Mouse (Mus musculus): ENCODE measurements around the gene Ptprd. TPM values are rescaled to one million over a fixed set of nuclear protein-coding genes. Genes with fewer than 3 reads are reported as not detected.

Gene Ptprd
- total RNA-seq, 4 experiments from 2014 or later = 5.5 to 10.7 (median 7.3) TPM

DNA sequence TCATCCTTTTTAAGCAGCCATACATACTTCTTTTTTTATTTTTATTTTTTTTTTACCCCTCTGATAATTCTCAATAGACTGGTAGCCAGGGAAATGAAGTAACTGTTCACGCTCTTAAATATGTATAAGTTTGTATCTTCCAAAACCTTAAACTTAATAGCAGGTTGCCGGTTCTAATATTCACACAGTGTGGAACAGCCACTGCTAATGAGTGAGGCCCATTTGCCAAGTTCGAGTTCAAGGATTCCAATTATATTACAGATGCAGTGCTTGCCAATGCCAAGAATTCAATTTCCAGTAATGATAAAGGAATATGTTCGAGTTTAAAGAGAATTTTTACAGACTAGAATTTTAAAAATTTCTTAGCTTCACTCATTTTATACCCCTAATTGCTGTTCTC lies 322.3 kb downstream of the Ptprd start:
- DNase-seq (ENCODE audit: low spot score) = no peak

DNA sequence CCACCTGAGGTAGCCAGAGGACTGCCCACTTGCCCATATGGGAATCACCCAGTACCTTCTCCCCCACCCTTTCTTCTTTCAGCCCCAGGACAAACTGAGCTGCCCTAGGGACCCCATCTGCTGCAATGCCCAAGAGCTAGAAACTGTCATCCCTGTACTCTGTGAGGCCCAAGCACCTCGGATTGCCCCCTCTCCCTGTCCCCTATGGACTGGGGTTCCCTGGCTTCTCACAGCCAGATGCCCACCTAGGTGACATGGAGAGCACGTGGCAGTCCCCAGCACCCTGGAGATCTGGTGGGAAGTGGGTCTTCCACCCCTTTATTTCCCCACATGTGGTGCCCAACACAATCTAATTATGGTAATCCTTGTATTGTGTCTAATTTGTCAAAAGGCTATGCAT lies 331.5 kb downstream of the Ptprd start:
- no peak for DNase-seq (ENCODE audit: low spot score)

GRCm38 (mm10) chr4:77861269-77861668 lies 350.5 kb downstream of the Ptprd start:
- DNase-seq (ENCODE audit: low spot score) = no peak

- peak; percentile 1 for DNase-seq (ENCODE audit: low spot score)
Measured at GRCm38 (mm10) chr4:77797391-77797790, 414.4 kb downstream of the Ptprd start.

- no peak for DNase-seq (ENCODE audit: low spot score)
Measured at GRCm38 (mm10) chr4:77777237-77777636, 434.5 kb downstream of the Ptprd start.

- no peak for DNase-seq (ENCODE audit: low spot score)
Measured at GRCm38 (mm10) chr4:77763790-77764189, 448.0 kb downstream of the Ptprd start.

- peak; percentile 17 for DNase-seq (ENCODE audit: low spot score)
Measured at GRCm38 (mm10) chr4:77743391-77743790, 468.4 kb downstream of the Ptprd start.

DNA sequence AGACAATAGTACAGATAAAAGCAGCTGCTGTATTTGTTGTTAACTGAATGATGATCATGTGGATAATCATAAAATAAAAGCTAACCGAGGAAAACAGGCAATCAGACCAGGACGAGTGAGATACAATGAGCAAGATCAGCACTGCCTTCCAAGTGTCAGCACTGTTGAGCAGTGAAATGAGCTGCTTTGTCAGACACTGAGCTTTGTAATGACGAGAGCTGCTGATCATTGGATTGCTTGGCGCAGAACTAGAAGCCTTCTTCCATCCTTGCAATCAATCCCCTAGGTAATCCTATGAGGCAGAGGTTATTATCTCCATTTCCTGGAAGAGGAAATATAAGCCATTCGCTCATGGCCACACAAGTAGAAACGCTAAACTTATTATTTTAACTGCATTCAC lies 489.9 kb downstream of the Ptprd start:
- DNase-seq (ENCODE audit: low spot score) = no peak

DNA sequence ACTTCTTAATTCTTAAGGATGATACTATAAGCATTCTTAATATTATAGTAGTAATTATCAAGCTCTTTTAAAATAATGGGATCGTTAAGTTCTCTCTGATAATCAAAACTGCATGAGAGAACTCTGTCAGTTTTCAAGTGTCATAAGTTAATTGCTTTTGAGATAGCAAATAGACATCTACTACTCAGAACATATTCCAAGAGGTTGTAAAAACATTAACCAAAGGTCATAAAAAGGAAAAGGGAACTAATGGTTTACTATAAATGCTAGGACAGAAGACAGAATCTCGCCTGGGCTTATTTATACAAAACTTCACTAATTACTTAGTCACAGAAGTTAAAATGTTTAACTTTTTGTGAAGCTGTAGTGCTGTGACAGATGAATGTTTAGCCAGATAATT lies 494.0 kb downstream of the Ptprd start:
- no peak for DNase-seq (ENCODE audit: low spot score)

DNA sequence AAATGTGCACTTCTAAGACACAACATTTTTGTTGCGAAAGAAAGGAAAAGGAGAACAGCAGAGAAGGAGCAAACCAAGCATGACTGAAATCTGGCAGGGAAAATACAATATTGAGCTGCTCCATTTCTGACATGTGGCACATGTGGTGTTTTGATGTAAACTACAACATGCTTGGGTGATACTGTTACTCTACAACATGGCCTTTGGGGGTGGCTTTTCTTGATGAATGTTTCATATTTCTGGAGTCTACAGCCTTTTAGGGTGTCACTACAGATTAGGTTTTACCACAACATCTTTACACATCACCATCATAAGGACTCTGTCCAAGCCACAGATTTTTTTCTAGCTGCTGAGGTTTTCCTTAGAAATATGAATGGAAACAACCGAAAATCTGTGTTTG lies 501.5 kb downstream of the Ptprd start:
- DNase-seq (ENCODE audit: low spot score) = no peak

GRCm38 (mm10) chr4:77698294-77698693 lies 513.5 kb downstream of the Ptprd start:
- DNase-seq (ENCODE audit: low spot score) = no peak

DNA sequence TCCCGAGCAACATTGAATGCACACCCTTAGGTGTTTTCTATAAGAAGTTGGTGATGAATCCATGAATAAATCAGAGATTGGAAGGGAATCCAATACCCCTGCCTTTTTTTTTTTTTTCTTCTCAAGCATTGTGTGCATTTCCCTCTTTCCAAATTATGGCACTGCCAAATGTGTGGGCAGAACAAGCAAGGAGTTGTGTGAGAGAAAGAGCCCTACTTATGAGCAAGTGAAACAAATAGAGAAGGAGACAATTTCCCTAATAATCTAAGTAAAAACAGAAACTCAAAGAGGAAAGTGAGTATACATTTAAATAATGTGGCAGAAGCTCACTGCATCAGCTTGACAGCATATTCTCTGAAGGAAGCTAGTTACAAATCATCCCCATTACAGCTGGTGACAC lies 536.0 kb downstream of the Ptprd start:
- DNase-seq (ENCODE audit: low spot score) = no peak

- DNase-seq (ENCODE audit: low spot score) = no peak
Measured at GRCm38 (mm10) chr4:77664761-77665160, 547.0 kb downstream of the Ptprd start.

GRCm38 (mm10) chr4:77662309-77662708 lies 549.5 kb downstream of the Ptprd start:
- DNase-seq (ENCODE audit: low spot score) = no peak

- no peak for DNase-seq (ENCODE audit: low spot score)
Measured at GRCm38 (mm10) chr4:77655669-77656068, 556.1 kb downstream of the Ptprd start.

DNA sequence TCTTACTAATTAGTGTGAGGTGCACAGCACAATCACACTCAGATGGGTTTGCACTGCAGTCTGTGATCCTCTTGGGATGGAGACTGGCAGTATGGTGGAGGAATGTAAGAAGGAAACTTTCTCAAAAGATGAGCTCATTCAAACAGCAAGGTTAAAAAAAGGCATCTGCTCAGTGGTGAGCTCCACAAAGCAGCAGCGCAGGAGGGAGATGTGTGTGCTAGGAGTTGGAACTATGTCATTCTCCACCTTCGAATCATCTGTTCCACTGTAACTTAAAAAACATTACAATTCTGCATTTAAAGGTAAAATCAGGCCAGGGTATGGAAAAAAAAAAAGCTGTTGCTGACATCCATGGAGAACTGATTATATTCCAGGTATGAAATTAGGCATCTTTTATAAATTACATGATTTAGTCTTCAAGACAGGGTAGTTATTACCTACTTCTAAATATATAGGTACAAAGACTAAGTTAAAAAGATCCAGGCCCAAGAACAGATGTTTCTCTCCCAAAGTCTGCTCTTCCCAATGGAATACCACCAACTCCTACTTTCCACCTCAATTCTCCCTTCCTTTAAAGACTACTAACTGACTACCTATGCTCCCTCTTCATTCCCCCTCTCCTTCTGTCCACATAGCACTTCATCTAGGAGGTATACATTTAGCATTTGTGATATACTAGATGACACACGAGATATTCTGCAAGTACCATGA lies 562.0 kb downstream of the Ptprd start:
- no peak for DNase-seq (ENCODE audit: low spot score)

DNA sequence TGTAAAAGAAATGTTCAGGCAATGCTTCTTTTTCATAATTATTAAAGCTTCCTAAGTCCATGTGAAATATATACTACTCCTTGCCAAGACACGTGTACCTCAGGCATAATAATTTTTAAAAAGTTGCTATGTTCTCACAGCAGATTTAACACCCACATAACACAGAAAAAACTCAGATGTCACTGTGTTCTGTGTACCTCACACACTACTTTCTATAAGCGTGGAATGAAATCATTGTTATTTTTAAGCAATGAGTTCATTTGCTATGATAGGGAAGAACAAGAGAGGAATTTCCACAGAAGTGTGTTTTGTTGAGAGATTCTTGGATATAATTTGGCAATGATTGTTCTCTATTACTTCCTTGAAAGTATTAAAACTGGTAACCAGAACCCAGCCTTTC lies 562.9 kb downstream of the Ptprd start:
- no peak for DNase-seq (ENCODE audit: low spot score)

DNA sequence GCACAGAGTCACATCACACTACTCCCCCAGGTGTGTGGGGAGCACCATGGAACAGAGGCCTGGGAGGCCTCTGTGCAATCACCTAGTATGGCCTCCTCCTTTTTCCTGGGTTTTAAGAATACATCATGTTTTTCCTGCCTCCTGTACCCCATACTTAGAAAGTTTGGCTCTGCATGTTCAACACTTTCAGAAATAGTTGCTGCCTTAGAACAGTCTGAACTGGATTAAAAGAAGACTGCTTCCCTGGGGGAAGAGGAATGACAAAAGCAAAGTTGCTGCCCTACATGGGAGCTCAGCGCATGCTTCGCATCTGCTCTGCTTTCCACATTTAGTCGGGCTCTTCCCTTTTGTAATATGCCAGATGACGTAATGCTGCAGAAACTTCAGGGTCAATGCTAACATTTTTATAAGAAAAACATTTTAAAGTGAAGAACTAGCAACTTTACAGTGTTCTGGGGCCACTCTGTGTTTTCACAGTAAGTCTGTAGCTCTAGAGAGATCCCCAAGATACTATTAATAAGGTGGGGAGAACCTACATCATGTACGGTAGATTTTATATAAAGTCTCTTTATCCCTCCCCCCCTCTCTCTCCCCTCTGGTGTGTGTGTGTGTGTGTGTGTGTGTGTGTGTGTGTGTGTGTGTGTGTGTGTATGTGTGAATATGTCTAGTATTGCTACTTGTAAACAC lies 564.2 kb downstream of the Ptprd start:
- no peak for DNase-seq (ENCODE audit: low spot score)

DNA sequence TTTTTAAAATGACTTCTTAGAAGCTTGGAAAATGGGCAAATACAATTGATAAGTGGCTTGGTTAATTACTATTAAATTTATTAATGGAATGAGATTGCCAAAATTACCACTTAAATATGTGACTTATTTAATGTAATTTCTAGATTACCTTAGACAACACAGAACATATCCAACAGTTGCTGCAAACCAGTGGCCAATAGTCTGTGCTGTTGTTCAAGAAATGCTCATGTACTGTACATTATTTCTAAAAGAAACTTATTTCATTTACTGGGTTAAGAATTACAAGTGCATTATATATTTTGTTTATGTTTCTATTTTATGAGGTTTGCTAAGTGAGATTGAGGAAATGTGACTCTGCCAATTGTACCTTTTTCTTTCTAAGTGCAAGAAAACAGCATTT lies 567.3 kb downstream of the Ptprd start:
- no peak for DNase-seq (ENCODE audit: low spot score)

DNA sequence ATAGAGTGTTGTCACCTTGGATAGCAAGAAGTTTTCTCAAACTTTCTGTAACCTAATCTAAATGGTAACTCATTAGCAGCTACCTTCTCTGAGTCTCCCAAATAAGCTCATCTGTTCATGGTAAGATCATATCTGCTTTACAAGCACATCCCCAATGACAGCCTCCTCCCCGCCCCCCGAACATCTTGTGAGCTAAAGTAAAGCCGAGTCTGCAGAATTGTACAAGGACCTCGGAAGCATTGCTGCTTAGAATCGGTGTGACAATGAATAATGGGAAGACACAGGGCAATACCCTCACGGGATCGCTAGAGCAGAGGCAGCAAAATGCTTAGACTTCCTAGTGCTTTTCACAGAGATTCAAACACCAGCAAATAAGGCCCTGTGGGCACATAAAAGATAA lies 571.7 kb downstream of the Ptprd start:
- no peak for DNase-seq (ENCODE audit: low spot score)

DNA sequence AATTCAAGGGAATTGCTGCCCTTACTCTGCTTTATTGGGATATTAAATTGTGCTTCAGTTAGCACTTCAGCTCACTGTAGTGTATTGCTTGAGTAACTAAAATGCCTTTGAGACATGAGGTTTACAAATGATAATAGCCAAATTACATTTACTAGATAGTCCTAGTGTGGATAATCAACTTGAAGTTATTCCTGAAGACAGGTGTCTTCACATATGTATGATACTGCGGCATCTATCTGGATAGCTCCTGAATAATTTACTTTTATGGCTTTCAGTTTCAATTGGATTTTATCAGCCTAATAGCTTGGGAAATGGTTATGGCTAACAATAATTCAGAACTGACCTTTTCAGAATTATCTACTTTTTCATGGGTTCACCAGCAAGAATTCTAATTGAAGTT lies 598.6 kb downstream of the Ptprd start:
- no peak for DNase-seq (ENCODE audit: low spot score)

DNA sequence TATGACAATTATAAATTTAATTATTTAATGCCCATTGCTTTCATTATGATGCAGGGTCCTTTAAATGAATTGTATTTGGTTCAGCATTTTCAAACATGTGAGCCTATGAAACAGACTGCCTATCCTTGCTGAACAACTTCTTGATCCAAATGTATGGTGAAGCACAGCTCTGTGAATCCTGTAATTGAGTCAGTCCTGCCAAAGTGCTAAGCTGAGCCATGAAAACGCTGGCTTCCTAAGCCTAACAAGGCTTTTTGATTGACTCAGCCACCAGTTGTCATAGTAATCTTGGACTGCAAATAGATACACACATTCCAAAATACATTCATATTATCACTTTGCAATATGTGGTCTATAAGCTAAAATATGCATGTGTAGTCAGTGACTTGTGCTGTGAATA lies 625.1 kb downstream of the Ptprd start:
- no peak for DNase-seq (ENCODE audit: low spot score)

DNA sequence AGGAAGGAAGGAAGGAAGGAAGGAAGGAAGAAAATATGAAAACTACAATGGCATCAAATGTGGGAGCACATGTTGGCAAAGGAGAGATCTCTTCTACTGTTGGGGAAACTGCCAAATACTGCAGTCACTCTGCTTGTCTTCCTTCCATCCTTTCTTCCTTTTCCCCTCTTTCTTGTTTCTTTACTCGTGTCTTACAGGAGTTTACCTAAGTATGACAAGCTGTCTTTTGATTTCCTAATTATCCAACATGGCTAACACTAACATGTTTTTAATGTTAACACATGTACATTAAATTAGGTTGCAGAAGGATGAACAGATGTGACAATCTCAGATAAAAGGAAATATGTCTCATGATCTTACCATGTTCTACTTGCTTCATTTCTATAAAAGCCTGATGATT lies 625.5 kb downstream of the Ptprd start:
- DNase-seq (ENCODE audit: low spot score) = no peak
